Mouse (Mus musculus) c-Kit-negative CD71-positive TER-119-positive erythroid progenitor cells, embryonic 14.5 days (primary cell): Measurements from ENCODE around the gene Frem1.

Experiments
- DNase-seq: peaks from one replicate; pipeline ENCODE4 v3.0.0-alpha.2; 2013; ENCODE audit warnings: low read depth, low spot score

Gene Frem1

DNA sequence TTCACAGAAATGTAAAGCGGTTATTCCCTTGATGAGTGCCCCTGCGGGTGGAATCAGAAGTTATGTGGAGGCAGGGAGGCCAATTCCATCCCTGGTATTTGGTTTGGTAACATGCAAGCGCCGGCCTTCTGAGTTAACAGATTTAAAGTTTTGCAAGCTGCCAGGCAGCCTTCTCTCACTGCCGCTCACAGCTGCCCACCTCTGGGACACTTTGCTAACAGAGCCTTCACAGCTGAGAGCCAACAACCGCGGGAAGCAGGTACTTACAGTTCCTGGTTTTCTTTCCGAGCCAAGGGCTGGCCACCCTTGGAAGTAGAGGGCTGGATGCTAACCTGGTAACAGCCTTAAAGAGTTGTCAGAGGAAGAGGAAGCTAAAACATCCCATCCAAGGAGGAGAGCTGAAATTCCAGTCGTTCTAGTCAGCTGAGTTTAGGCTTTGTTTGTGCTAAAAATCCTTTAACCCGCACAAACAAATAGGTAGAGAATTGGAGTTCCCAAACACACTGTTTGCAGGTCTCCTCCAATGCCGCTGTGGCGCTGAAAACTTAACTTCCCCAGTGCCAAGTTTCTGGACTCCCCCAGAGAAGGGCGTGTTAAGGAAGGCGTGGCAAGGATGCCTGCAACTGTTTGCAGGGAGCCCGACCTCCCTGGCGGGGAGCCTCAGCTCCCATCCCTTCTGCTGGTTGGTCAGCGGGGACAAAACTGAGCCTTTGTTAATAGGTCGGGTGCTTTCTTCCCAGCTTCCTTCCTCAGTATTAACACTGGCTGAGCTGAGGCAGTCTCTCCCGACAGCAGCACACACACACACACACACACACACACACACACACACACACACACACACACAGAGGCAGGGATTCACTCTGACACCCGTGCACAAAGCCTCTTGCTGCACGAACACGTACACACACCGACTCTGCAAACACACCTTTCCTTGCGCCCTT lies at the start of gene Frem1:
TSS of gene Frem1 (minus strand) at position 706 of the 944 bp plus-strand sequence.
- no peak for DNase-seq

DNA sequence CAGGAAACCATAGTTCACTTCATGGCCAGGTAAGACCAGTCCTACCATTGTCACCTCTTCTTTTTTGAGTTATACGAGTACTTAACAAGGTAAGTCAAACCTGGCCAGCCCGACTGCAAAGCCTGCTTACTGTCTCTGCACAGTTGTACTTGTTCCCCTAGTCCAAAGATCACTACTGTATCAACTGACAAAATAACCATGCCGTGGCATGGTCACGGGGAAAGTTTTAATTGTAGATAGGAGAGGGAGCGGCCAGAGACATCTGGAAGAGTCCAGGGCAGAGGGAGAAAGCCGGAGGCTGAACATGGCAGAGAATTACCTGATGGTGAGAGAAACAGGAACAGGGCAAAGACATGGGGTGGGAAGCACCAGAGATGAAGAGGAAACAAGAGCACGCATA lies 46.9 kb upstream of the Frem1 start:
- no peak for DNase-seq

DNA sequence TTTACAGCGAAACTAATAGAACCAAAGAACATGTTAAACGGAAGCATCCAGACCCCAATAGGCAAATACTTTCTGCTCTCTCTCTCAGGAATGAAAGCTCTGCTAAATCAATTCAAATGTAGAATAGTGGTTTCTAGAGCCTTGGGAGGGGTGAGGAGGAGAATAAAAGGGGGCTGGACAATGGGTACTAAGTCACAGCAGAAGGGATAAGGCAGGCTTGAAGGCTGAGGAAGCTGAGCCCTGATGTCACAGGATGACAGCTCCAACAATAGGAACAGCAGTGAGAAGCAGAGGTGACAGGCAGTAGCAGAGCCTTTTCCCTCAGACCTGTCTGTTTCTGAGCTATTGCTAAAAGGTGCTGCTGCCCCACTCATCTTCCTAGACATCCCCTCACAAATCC lies 41.8 kb upstream of the Frem1 start:
- no peak for DNase-seq

DNA sequence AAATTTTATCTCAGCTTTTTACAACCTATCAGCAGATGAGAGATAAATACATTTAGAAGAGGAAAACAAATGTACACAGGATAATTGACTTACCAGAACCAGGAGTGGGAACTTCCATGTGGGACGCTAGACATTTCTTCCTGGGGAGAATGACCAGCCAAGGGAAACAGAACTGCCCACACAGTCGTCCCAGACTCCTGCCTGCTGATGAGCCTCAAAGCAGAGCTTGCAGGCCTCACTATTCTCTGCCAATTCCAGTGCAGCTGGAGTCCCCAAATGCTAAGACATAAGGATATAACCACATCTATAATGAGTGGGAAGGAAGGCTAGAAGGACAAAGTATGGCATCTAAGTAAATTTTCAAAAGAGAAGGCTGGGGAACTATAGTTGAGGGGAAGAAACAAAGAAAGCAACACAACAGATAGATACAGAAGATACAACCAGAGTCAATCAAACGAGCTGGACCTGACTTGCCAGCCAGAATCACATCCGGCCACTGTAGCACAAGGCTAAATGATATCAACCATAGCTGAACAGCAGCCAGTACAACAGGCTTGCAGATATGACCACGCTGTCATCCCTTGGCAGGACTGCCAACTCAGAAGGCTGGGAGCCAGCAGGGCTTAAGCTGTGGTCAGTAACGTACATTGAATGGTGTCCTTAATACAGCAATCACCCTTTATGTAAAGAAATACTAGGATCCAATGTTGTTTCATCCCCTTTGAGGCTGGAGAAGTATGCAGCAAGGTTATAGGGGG lies 38.7 kb upstream of the Frem1 start:
- DNase-seq: no peak

DNA sequence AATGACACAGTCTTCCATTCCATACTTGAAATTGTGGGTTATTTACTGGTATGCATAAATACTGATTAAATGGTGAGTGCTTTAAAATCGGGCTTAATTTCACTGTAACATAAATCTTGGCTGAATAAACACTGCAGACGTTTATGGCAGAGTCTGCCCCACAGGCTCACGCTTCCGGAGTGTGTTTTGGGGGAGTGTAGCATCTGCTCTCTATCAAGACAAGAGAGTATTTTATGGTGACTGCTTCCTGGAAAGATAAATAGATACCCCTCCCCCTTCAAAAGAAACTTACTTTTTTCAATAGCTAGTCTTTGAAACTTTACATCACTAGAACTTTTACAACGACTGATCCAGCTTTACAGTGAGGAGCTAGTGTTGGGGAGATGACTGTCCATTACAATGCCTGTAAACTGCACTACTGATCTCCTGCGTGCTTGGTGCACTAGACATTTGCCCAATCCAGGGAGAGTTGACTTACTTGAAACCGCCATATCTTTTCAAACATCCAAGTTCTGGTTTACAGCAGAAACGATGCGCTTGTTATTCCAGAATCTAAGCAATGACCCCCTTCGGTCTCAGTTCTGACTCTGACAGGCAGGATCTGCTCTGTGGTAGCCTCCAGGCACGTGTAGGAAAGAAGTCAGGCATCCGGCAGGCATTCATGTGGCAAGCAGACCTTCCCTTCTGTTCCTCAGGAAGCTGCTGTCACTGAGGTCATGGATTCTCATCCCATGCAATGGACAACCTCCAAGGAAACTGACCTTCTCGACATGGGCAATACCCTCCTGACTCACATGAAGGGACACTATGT lies 28.4 kb upstream of the Frem1 start:
- no peak for DNase-seq

DNA sequence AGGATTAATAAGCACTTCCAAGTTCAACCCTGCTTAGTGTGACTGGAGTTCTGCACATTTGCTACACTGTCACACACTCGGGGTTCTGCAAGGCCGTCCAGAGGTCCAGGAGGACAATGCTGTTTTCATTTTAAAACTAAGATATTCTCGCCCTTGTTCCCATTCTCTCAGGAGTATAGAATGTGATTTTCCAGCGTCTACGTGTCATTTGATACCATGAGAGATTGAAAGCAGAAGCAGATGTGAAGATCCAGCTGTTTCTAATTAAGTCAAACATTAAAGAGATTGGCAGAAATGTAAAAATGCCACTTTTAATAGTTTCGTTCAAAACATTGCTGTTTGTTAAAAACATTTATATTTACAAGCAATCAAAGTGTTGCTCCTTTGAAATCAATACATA lies 12.1 kb upstream of the Frem1 start:
- DNase-seq: no peak

DNA sequence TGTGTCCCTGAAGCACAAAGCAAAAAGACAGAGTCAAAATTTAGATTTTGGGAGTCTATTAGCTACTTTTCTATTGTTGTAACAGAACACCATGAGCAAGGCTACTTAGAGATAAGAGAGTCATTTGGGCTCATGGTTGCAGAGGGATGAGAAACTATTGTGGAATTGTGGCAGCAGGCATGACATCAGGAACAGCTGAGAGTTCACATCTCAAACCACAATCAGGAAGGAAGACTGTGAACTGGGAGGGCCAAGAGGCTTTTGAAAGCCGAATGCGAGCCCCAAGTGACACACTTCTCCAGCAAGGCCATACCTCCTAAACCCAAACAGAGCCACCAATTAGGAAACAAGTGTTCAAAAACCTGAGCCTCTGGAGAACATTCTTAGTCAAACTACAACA lies 9.4 kb upstream of the Frem1 start:
- no peak for DNase-seq

DNA sequence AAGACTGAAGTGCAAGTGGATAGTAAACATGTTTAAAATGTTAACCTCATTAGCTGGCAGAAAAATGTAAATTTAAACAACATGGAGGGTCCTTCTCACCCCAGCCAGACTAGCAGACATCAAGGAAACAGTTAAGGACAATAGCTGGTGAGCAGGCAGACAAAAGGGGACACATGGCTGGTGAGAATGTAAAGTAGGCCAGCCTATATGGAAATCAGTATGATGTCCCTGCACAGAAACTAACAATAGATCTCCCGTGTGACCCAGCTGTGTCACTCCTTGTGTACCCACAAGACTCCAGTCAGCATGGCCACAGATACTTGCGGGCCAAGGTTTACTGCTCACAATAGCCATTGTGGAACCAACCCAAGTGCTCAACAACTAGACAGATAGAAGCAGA lies 6.5 kb upstream of the Frem1 start:
- no peak for DNase-seq

DNA sequence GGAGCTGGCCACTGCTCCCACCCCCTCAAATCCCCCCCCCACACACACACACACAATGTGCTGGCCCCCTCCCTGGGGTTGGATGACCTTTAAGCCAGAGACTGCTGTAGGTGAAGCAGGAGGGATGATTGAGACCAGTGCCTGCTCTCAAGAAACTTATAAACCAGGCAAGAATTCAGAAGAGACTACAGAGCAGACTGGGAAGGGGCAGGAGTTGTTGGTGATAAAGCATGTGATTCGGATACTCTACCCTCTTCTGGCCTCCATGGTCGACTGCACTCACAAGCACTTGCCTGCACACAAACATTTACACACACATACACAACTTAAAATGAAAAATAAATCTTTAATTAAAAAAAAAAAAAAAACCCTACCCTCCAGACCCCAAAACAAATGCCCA lies 6.0 kb upstream of the Frem1 start:
- DNase-seq: no peak

DNA sequence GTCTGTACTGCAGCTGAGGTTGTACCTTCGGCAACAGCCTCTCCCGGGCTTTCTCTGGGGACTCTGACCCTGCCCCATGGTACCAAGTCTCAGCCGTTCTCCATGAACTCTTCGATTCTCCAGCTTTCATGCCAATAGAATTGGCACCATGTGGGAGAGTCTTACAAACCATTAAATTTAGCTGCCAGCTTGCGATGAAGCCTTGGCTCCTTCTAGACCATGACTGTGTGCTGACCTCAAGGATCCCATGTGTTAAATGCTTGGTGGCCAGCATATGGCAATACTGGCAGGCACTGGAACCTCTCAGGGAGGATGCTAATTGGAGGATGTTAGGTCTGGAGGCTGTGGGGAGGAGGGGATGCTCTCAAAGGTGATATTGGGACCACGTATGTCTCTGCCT lies 4.4 kb upstream of the Frem1 start:
- no peak for DNase-seq

DNA sequence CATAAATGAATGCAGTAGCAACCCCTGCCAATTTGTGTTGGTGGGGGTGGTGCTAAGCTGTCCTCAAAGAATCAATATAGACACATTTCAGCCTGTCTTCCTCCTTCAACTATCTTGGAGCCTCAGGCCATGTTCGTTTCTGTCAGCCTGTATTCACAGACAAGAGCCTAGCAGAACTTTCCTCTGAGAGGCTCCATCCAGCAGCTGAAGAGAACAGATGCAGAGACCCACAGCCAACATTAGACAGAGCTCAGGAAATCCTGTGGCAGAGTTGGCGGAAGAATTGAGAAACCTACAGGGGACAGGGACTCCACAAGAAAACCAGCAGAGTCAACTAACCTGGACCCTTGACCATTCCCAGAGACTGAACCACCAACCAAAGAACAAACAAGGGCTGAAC lies 3.3 kb upstream of the Frem1 start:
- no peak for DNase-seq

DNA sequence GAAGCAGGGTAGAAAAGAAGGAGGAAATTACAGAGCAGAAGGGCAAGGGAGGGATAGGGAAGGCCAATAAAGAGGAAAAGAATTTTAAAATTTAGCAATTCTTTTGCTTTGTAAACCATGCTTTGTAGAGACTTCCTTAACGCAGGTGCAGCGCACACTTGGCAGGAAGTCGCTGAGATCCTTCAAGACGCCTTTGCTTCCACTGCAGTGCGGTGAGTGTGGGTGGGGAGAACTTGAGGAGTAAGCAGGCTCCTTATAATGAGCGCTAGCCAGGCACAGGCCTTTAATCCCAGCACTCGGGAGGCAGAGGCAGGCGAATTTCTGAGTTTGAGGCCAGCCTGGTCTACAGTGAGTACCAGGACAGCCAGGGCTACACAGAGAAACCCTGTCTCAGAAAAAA lies 1.1 kb upstream of the Frem1 start:
- no peak for DNase-seq

DNA sequence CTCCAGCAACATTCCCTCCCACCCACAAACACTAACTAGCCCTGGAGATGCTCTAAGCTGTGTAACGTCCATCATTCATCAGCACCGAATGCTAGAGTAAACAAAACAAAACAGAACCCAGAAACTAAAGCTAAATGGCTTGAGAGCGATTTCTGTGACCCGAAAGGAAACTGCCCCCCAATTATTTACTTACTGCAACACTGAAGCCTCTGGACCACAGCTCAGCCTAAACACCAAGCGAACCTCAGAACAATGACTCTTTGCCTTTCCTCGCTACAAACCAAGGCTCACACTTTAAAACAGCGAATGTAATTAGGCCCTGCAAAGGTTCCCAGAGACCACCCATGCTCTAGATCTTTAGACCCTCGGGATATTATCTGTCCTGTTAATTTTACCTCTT lies 963 bp downstream of the Frem1 start:
- DNase-seq: no peak

DNA sequence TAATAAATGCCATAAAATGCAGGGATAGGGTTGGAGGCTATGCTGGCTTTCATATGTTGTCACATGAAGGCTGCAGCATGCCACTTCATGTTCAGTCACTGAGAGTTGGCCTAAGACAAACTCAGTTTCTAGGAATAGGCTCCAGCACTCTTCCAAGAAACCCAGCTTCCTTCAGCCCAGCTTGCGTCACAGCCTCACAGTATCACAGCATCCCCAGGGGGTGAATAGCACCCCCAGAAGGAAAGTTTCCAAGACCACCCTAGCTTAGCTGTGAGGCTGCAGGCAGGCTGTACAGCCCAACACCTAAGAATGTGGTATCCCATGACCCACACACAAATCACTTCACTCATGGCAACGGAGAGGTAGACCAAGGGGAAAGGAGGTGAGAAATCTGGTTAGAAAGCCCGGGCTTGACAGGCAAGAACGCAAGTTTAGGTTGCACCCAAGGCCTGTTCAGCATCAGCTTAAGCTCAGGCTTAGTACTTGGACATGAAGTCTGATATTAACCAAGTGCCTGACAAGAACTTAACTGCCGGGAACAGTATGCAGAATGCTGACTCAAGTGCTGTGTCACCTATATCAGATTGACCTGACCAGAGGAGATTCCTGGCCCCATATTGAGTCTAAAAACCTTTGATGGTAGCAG lies 1.9 kb downstream of the Frem1 start:
- no peak for DNase-seq

DNA sequence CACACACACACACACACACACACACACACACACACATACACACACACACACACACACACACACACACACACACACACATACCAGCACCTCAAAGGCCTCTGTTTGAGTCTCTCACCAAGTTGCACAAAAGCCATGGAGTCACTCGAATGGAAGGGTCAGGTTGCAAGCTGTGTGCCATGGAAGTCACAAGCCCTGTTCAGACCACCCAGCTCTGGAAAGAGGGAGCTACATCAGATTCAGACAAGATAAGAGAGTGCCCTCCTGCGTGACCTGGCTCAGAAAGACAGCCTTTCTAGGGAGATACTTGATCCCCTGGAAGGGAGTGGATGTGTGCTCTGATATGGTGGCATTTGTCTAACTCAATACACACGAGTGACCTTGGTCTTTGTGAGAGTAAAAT lies 2.9 kb downstream of the Frem1 start:
- DNase-seq: no peak

DNA sequence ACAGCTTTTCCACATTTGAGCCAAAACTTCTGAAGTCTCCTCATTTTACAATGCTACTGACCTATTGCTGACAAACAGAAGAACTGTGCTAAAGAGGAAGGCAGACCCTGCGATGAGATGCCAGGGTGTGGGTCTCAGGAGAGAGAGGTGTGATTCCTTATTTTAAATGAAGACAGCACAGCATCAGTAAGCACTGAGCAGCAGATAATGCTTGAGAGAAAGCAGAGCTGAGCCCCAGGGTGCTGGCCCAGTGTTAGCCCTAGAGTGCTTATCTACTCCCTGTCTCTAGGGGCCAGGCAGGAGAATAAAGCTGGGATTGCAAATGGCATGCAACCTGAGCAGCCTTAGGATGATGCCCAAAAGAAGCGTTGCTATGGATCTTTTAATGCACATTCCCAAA lies 3.6 kb downstream of the Frem1 start:
- DNase-seq: no peak

DNA sequence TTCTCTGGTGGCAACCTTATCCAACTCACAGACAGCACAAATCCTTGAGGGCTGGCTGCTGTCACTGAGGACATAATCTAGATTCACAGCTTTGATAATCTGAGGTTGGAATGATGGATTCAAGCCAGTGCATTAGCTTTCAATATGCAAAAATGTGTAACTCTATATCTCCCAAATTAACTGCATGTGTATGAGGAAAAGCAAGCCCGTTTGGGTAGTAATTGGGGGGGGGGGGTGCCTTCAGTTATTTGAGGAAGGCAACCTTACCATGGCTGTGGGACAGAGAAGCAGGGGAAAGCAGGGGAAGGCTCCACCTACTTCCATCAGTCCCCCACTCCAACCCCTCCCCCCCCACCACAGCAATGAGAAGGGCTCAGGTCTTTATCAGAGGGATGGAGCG lies 5.3 kb downstream of the Frem1 start:
- no peak for DNase-seq

DNA sequence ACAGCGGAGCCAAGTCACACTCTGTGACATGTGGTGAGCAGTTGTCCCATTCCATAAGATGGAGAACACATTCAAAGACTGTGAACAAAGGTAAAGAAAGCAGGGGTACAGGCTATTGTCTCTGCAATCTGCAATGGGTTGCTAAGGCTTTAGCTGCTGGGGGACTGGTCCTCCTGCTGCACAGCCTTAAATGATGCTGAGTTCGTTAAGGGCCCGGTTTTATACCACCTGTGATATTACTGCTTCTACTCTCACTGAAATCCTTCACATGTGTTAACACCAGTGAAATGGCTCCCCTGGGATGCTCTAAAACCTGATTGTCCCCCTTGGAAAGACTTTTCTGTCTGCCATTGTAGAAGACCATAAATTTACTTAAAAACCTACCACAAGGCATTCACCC lies 6.1 kb downstream of the Frem1 start:
- DNase-seq: no peak

DNA sequence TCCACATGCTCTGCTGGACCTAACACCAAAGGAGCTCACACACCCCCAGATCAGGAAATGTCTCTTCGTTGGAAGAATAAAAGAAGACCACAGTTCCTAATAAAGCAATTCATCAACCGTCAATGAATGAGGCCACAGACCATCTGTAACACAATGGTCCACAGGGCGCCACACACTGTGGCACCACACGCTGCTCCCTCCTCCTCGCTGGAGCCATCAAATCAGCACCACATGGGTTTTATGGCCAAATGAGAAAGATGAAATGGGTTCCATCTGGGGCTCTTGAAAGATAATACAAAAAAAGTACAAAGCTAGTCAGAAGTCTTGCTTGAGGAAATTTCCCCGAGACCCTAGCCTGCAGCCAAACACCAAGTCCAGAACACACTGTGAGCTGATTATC lies 6.9 kb downstream of the Frem1 start:
- no peak for DNase-seq

DNA sequence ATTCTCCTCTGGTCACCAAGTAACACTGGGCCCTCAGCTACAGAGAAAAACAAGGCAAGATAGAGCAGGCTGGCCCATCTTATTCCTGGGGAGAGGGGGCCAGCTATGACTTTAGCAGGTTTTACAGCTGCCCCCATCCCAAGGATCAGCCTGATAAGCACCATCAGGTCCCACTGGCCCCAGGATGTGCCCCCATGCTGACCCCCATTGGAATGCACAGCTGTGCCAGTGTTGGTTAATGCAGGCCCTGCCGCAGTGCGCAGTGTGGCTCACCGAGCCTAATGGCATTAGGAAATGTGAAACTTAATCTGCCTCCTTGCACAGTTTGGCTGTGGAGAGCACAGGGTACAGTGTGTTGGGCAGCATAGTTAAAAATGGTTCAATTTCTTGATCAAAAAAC lies 11.4 kb downstream of the Frem1 start:
- no peak for DNase-seq

DNA sequence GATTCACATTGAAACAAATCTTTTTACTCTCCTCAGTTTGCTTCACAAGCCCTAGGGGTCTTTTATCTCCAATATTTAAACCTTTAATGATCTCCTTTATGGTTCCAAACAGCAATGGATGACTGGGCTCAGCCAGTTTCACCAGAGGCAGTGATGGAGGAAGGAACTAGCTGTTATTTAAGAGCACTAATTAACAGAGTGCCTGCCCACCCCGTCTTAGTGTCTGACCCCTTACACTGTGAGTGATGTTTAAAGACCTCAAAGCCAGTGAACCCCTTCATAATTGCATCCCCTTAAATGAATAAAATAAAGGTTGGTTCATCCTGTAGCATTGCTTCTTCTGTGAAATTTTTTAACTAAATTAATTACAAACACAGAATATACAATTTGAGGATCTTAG lies 19.4 kb downstream of the Frem1 start:
- DNase-seq: no peak

DNA sequence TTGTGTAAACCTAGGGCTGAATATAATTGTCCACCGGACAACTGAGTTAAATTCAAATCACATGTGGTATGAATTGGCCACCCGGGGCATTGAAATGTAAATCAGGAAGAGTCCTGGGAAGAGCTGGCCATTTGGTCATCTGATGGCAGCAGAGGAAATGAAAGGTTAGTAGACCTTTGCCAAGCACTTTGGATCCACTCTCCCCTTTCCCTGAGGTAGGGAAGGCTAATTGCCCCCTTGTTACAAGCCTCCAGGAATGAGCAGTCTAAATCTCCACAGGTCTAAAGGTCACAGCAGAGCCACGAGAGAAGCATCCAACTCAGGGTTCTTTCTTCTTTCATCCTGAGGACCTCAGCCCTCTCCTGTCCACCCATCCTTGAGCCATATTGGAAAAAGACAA lies 20.5 kb downstream of the Frem1 start:
- no peak for DNase-seq
